Mouse (Mus musculus): ENCODE results near the gene Supt5.
A peak's percentile ranks its signal among the peaks of the same experiment; 100 is the strongest.

The Supt5 gene

GRCm38 (mm10) chr7:28375176-28375921, 36.8 kb upstream of the Supt5 start:
- DNase-seq (ENCODE audit: low spot score in 2 of 2), result peak; percentile 87 to 91

GRCm38 (mm10) chr7:28374647-28375046, 36.1 kb upstream of the Supt5 start:
- no peak for DNase-seq (ENCODE audit: low spot score in 2 of 2)

- no peak for DNase-seq (ENCODE audit: low spot score in 2 of 2)
Observed at GRCm38 (mm10) chr7:28373891-28374495, 35.4 kb upstream of the Supt5 start.

- DNase-seq (ENCODE audit: low spot score in 2 of 2), result peak; percentile 87 to 88
Observed at GRCm38 (mm10) chr7:28373131-28373581, 34.6 kb upstream of the Supt5 start.

GRCm38 (mm10) chr7:28372251-28373108, 33.9 kb upstream of the Supt5 start, which contains the start of gene Plekhg2:
Gene Plekhg2 (minus strand): TSS chr7:28372599.
- DNase-seq (ENCODE audit: low spot score in 2 of 2), result peak; percentile 97 to 98

- DNase-seq (ENCODE audit: low spot score in 2 of 2), result no peak
Observed at GRCm38 (mm10) chr7:28371514-28371989, 33.0 kb upstream of the Supt5 start.

- DNase-seq (ENCODE audit: low spot score in 2 of 2), result no peak
Observed at GRCm38 (mm10) chr7:28370977-28371513, 32.5 kb upstream of the Supt5 start.

GRCm38 (mm10) chr7:28370051-28370450, 31.5 kb upstream of the Supt5 start:
- DNase-seq (ENCODE audit: low spot score in 2 of 2), result no peak

GRCm38 (mm10) chr7:28368276-28368920, 29.9 kb upstream of the Supt5 start:
- no peak for DNase-seq (ENCODE audit: low spot score in 2 of 2)

GRCm38 (mm10) chr7:28367663-28368275, 29.2 kb upstream of the Supt5 start:
- no peak for DNase-seq (ENCODE audit: low spot score in 2 of 2)

GRCm38 (mm10) chr7:28362441-28363060, 24.0 kb upstream of the Supt5 start:
- no peak for DNase-seq (ENCODE audit: low spot score in 2 of 2)

- DNase-seq (ENCODE audit: low spot score in 2 of 2), result no peak
Observed at GRCm38 (mm10) chr7:28361647-28362341, 23.2 kb upstream of the Supt5 start.

GRCm38 (mm10) chr7:28360291-28360690, 21.7 kb upstream of the Supt5 start:
- DNase-seq (ENCODE audit: low spot score in 2 of 2), result no peak

- no peak for DNase-seq (ENCODE audit: low spot score in 2 of 2)
Observed at GRCm38 (mm10) chr7:28359854-28360253, 21.3 kb upstream of the Supt5 start.

GRCm38 (mm10) chr7:28358431-28358830, 19.9 kb upstream of the Supt5 start:
- no peak for DNase-seq (ENCODE audit: low spot score in 2 of 2)

GRCm38 (mm10) chr7:28357984-28358383, 19.4 kb upstream of the Supt5 start:
- no peak for DNase-seq (ENCODE audit: low spot score in 2 of 2)

GRCm38 (mm10) chr7:28356981-28357380, 18.4 kb upstream of the Supt5 start:
- no peak for DNase-seq (ENCODE audit: low spot score in 2 of 2)

GRCm38 (mm10) chr7:28355221-28355620, 16.7 kb upstream of the Supt5 start:
- no peak for DNase-seq (ENCODE audit: low spot score in 2 of 2)

GRCm38 (mm10) chr7:28354596-28354995, 16.1 kb upstream of the Supt5 start:
- DNase-seq (ENCODE audit: low spot score in 2 of 2), result no peak

GRCm38 (mm10) chr7:28354113-28354581, 15.6 kb upstream of the Supt5 start:
- DNase-seq (ENCODE audit: low spot score in 2 of 2), result no peak

Data from natural killer cell, adult 2 months (primary cell).